Mouse (Mus musculus) right cerebral cortex, postnatal 25 days (tissue): ENCODE data around the gene Cd163l1.
A peak's percentile ranks its signal among the peaks of the same experiment; 100 is the strongest.

Experiments used
- DNase-seq: peaks from one replicate; pipeline ENCODE4 v3.0.0; 2022

Cd163l1 gene

DNA sequence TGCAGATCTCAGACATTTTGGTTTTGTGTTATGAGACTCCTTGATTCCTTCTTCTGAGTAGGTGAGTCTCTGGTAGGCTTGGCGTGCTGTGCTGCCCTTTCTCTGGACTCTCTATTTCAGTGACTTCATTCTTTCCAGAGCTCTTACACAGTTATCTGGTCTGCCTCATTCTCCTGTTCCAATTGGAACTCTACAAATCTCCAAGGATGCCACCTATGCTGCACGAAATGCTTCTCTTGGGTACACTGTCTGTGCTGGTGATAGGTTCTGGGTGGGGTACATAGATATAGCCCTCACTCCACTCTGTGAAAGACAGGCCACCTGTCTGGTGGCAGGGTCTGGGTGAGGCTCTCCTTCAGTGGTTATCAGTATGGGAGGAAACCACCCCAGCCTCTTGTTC lies at the start of gene Cd163l1:
TSS of gene Cd163l1 (plus strand) at position 301 of the 400 bp plus-strand sequence.
- DNase-seq = no peak

DNA sequence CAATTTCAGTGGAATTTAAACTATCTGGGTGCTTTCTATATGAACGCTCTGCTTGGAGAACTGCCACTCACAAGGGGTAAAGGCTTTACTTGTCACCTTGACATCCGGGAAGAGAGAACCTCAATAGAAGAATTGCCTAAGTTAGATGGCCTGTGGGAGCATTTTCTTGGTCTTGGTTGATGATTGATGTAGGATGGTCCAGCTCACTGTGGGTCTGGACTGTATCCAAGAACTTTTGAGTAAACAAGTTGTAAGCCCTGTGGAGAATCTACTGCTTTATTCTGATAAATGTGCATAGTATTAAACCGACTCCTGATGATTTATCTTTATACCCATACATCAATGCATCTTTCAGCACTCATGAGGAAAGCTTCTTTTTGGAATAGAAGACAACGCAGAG lies 48.7 kb upstream of the Cd163l1 start:
- DNase-seq = no peak

DNA sequence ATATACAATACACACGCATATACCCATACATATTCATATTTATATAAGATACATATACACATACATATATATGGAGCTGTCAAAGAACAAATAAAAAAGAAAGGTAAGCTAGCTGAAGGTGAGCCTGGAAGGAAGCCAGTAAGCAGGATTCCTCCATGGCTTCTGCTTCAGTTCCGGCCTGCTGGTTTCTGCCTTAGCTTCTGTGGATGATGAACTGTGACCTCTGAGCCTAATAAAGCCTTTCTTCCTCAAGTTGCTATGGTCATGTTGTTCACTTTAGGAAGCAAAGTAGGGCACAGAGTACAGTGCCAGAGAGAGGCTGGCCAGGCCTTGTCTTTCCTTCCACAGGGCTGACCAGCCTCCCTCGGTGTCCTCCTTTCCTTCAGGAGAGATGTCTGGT lies 47.2 kb upstream of the Cd163l1 start:
- DNase-seq = no peak

DNA sequence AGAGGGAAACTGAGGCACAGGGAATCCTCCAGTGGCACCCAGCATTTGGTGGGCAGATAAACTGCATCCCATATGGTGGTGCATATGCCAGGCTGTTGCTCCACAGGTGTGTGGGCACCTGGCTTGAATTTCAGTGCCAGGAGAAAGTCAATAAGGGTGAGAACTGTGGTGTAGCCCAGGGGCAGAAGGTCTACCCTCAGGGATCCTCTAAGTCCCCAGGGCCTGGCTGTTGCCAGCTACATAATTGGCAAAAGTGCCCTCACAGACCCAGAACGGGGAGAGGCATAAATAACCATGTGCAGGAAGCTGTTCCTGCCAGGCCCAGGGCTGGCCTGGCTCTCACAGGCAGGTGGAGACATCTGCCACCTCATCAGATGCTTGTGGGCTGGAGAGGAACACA lies 45.1 kb upstream of the Cd163l1 start, which contains the start of gene Olfr523:
TSS of gene Olfr523 (plus strand) at position 282 of the 400 bp plus-strand sequence.
- no peak for DNase-seq

DNA sequence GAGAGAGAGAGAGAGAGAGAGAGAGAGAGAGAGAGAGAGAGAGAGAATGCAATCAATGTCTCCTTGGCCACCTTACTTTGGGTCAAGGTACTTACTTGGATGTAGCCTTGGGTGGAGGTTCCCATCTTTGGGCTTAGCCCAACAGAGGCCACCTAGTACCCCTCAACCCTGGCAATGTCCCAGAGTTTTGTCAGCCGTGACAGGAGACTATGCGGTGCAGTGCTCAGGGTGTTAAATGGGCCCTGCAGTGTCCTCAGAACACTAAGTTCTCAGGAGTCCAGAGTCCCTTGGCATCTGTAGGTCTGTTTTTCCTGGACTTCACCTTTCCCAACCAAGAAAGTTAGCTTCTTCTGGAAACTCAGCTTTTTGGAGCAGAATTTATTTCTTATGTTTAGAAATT lies 38.9 kb upstream of the Cd163l1 start:
- no peak for DNase-seq

DNA sequence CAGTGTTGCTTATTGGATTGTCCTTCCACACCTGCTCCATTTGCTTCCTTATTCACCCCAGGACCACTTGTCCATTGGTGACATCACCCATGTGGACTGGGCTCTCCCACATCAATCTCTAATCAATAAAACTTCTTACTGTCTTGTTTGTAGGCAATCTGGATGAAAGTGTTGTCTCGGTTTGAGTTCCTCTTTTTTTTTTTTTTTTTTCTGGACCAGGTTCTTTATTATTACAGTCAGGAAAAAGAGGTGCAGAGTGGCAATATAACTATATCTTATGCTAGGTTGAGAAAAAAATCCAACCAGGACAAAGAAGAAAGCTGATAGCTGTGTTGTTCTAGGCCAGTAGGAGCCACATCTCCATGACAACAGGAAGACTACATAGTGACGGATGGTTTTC lies 37.4 kb upstream of the Cd163l1 start:
- no peak for DNase-seq

DNA sequence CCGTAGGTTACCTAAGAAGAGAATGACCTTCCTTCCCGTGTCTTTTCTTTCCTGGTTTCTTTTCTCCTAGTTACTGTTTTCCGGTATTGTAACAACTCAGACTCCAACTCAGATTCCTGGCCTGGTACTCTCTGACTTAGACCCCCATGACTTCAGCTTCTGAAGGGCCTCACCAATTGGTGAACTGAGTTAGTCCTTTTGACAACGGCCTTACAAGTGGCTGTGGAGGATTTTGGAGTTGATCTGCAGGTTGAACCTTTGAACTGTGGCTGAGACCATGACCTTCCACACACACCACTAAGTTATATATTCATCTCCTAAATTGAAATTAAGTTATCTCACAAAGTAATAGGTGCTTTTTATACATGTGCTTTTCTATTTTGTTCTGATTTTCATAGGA lies 33.9 kb upstream of the Cd163l1 start:
- no peak for DNase-seq

DNA sequence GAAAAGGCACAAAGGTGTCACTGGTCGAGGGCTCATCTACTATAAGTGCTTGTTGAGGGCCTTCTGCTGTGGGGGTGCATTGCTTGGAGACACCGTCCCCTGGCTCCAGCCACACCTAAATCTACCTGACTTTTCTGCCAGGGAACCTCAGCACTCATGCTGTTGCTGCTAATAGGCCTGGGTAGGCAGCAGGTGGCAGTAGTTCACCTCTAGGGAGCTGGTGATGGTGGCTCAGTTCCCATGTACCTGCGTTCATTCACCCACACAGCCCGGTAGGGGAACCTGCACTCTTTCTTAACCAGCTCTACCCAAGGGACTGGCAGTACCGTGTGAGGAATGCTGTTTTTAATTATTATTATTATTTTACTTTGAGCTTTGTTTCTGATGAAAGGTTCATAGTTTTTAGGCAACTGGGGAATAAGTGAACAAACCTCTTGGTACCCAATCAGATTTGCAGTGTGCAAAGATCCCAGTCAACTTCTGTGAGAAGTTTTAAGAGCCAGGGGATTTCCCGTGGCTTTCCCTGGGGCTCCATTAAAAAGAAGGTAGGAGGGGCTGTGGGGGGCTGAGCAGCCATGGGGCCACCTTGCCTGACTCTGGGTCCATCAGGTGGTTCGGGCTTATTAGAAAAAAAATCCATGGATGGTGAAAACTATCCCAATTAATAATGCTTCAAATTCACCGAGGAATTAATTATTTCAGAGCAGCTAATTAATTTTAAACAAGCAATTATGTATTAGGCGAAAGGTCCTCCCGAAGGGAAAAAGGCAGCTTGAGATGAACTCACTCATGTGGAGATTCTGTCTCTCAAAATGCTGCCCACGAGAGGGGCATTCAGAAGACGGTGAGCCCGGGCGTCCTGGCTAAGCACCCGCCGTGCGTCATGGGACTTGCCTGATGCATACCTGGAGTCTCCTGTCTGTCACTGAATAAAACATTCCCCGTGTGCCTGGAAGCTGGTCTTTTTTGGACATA lies 31.1 kb upstream of the Cd163l1 start:
- DNase-seq = peak; percentile 40

DNA sequence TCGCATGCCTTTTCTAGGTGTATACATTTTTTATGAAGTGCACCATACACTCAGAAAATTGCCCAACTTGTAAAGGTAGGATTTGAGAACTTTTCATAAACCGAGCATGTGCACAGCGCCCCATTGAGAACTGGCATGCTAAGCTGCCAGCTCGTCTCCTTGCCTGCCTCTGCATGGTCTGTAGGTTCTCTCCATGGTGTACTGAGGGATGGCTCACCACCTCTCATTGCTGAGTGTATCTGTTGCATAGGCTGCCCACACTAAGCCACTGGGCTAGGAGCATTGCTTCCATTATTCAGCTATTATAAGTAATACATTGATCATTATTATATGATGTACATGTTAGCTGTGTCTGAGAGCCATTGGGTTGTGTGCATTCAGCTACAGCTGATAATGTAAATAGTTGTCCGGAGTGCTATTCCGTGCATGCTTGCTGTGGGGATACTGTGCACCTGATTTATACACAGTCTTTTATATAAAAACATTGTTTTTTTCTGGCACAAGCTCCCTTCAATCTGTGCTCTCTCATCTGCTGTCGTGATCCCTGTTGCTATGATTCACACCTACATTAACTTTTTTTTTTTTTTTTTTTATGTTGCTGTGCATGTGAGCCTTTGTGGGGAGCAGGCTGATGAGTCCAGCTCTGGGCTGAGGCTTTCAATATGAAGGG lies 30.2 kb upstream of the Cd163l1 start:
- no peak for DNase-seq

DNA sequence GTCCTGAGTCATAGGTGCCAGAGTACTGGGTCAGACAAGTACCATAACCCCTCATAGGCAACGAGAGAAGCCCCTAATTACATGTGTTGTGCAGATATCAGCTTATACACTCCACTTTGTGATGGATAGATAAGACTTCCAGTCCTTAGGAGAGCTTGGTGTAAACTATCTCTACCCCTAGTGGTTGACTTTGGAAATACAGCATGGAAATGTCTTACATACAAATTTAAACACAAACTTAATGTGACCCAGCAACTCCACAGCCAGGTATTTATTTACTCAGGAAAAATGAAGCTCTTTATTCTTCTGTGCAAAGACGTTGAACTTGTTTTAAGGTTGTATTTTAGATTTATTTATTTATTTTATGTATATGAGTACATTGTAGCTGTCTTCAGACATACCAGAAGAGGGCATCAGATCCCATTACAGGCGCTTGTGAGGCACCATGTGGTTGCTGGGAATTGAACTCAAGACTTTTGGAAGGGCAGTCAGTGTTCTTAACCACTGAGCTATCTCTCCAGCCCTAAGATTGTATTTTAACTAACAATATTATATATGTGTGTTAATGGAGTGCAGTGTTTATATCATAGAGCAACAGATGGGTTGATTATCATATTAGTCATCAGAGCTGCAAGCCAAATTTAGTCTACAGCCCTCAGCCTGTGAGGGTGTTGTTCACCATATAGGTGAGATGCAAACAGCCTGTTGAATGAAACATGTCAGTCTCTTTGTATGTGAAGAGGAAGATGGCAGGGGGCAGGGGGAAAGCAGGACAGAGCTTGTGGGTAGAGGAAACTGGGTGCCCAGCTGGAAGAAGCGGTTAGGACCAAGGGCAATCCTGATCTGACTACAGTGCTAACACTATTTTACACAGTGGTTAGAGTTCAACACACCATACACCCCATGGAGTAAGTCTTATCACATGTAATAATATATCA lies 29.4 kb upstream of the Cd163l1 start:
- no peak for DNase-seq

DNA sequence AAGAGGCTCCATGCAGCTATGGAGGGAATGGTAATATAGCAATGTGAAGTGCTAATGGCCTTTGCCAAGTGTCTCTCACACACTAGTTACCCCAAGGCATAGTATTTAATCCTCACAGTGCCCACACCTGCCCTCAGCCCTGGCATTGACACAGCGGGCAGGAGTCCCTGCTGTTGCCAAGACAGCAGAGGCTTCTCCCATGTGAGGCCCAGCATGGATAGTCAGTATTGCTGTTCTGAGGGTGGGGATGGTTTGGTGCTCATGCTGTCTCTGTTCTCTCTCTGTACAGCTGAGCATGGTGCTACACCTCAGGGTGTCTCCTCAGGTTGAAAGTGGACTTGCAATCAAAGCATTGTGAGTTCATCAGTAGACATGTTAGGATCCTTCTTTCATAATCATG lies 27.6 kb upstream of the Cd163l1 start:
- DNase-seq = no peak

DNA sequence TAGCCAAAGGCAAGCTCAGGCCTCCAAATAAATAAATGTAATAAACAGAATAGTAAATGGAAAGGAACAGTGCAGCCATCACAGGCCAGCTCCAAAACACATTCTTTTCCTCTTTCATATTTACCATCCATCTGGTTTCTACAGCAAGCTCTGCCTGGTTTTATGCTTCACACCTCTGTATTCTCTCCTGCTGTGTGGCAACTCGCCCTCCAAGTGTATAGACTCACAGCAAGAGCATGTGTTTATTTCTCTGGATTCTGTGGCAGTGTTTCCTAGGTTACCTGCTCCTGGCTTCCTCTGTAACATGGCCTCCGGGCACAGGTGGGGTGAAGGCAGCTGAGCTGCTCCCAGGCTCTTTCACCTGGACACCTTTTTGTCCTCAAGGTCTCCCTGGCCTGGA lies 25.6 kb upstream of the Cd163l1 start:
- DNase-seq = no peak

DNA sequence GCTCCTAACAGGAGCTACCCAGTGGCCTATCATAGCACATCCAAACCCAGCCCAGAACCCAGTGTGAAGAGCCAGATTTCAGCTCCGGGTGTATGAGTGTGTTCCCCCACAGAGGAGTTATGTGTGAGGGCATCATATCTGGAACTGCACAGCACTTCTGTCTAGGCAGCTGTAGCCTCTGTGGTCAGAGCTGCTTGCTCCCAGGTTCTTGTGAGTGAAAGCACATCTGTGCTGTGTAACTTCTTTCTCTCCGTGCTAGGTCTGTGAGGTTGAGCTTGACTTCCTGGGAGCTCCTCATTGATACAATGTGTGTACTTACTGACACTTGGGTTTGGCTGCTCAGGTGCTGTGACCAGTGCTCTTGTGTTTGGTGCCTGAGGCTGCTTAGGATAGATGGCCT lies 25.2 kb upstream of the Cd163l1 start:
- no peak for DNase-seq

DNA sequence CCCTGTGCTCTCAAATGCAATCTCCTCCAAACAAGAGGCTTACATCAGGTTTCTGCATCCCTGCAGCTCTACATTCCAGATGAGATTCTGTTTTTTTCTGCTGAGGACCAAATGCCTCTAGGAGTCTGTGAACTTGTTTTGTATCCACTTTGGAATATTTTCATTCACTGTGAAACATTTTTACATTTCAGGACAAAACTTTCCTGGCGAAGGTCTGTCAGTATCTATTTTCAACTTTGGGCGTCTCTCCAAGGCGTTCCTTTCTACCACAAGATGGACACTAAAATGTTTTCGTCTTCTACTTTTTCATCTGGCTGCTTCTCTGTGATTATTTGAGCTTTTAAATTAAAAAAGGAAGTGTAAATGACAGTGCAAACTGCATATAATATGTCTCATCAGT lies 24.0 kb upstream of the Cd163l1 start:
- no peak for DNase-seq

DNA sequence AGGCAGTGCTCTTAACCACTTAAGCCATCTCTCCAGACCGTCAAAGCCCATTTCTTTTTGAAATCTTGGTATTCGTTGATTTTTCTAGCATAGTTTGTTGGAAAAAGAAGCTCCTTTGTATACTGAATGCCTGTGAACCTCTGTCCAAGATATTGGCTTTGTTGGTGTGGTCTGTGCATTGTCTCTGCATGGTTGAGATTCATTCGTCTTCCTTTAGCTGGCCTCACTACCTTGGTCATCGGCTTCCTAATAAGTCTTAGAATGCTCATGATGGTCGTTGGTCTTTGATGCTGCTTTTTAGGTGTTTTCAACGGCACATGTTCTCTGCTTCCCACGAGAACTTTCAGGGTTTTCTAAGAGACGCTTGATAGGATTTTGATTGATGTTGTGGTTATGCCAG lies 22.1 kb upstream of the Cd163l1 start:
- DNase-seq = no peak

DNA sequence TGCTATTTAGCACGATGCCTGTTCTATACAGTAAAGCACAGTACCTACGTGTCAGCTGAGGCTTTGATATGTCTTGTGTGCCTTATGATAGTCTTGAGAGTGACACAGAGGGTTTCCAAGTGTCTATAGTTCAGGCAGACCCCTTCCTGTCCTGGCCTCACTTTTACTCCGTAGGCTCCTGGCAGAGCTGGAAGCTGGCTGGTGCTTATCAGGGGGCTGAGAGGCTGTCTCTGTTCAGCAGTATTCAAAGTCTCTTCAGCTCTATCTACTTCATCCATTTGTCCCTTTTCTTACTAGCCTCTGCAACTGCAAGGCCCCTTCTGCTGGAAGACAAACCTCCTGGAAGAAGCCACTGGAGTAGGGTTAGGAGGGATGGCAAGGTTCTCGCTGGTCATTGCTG lies 17.0 kb upstream of the Cd163l1 start:
- DNase-seq = no peak

DNA sequence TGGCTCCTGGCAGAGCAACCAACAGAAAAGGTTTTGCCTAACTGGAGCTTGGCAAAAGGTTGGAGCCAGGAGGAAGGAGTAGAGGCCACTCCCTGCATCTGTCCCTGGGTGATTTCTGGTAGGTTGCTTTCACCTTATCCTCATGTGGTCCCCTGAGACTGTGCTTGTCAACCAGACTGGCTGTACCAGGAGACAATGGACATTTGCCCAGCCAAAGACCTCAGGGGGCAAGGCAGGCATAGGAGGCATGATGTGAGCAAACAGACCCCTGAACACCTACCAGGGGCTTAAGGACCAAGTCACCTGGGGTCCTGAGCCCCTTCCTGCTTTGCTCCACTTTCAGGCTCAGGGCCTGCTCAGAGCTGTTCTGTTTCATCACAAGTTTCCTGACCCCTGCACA lies 12.2 kb upstream of the Cd163l1 start, which contains the start of gene Olfr524:
TSS of gene Olfr524 (minus strand) at position 101 of the 400 bp plus-strand sequence.
- DNase-seq = no peak

DNA sequence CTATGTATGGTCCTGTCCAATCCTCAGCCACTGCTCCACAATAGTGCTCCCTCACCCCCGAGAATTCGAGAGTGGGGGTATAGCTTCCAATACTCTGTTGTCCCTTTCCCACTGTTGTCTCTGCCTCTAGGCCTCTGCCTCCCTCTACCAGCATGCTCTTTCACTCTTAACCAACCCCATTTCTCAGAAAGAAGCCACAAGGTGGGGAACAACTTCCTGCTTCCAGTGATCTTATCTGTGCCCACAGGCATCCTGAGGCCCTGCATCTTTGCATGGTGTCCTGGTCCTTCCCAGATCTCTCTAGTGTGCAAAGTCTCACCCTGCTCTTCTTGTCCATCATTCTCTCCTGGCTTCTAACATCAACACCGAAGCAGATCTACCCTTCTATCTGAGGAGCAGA lies 11.2 kb upstream of the Cd163l1 start:
- no peak for DNase-seq

DNA sequence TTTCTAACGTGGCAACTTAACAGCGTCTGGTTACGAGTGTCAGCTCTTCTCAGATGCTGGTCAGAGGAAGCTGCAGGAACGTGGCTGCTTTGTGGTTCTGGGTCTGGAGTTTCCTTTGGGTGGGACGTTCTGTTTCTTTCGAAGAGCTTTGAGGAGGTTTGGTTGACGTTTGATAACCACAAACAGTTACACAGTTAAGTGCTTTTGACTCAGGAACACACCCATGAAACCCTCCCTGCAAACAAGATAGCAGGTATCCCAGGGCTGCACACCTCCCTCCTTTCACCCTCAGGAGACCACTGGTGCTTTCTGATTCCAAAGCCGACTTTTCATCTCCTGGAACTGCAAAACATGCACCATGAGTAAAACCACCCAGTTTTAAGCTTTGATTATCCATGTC lies 9.9 kb upstream of the Cd163l1 start:
- DNase-seq = no peak

DNA sequence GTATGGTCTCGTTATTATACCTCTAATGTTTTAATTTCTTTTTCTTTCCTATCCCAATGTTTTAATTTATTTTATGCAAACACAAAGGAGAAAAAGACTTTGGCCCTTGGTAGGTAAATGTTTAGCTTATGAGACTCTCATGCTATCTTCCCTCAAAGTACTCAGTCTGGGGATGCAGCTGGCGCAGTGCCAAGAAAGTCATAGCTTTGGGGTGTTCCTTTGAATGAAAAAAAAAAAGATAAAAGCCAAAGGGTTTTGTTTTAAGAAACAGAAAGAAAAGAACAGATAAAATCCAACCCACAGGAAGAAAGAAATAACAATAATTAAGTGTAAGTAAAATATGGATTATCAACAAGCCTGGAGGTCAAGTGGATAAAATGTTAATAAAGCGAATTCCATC lies 9.4 kb upstream of the Cd163l1 start:
- no peak for DNase-seq

DNA sequence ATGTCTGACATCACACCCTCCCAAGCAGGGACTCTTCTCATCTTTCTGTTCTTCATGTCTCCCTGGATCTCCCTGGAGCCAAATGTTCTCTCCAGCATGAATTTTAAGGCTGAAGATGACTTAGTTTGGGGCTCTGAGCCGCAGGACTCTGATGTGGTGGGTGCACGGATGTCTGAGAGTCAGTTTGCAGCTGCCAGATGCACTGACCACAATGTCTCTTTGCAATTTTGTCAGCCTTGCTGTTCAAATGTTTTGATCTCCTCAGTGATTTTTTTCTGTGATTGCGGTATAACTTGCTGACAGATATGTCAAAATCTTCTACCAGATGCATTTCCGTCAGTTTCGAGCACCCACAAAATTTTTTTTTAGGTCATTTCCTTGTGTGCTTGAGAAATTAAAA lies 4.2 kb upstream of the Cd163l1 start:
- DNase-seq = no peak

DNA sequence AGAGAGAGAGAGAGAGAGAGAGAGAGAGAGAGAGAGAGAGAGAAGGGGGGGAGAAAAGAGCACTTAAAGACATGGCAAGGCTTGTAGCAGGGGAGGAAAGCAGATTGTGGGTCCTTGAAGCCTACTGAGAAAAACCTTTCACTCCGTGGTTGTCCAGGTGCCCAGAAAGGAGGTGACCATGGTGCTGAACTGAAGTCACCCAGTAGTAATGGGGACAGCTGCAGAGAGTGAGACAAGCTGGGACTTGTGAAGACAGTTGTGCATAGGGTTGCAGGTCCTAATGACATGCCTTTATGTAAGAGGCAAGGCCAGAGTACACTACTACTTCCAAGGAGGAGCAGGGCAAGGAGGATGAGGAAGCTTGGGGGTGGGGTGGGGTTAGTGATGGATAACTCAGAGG lies 1.2 kb downstream of the Cd163l1 start:
- DNase-seq = no peak

DNA sequence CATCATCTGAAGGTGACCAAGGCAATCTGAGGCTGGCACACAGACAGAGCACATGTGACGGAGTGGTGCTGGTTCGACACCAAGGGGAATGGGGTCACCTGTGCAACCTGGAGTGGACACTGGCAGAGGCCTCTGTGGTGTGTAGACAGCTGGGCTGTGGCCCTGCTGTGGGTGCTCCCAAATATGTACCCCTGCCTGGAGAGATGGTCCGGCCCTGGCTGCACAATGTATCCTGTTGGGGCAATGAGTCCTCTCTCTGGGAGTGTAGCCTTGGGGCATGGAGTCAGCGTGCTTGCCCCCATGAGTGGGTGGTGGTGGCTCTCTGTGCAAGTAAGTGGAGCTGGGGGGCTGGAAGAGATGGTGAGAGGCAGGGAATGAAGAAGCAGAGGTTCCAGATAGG lies 2.3 kb downstream of the Cd163l1 start:
- DNase-seq = no peak
